Mouse (Mus musculus): Measurements from ENCODE around the gene Gm20388.
A peak's percentile ranks its signal among the peaks of the same experiment; 100 is the strongest.

Gene Gm20388

GRCm38 (mm10) chr8:120467598-120467997 is 557.0 kb downstream of the Gm20388 start:
- no peak for DNase-seq (ENCODE audit: low read depth, low spot score)

GRCm38 (mm10) chr8:120470170-120470569 is 559.5 kb downstream of the Gm20388 start:
- DNase-seq (ENCODE audit: low read depth, low spot score), result no peak

GRCm38 (mm10) chr8:120471166-120471565 is 560.5 kb downstream of the Gm20388 start:
- DNase-seq (ENCODE audit: low read depth, low spot score), result no peak

GRCm38 (mm10) chr8:120471752-120472151 is 561.1 kb downstream of the Gm20388 start:
- DNase-seq (ENCODE audit: low read depth, low spot score), result no peak

GRCm38 (mm10) chr8:120472230-120472629 is 561.6 kb downstream of the Gm20388 start:
- no peak for DNase-seq (ENCODE audit: low read depth, low spot score)

- no peak for DNase-seq (ENCODE audit: low read depth, low spot score)
Observed at GRCm38 (mm10) chr8:120473729-120474364, 563.2 kb downstream of the Gm20388 start.

GRCm38 (mm10) chr8:120474496-120475235 is 564.0 kb downstream of the Gm20388 start:
- DNase-seq (ENCODE audit: low read depth, low spot score), result no peak

GRCm38 (mm10) chr8:120475462-120476201 is 565.0 kb downstream of the Gm20388 start:
- peak; percentile 87 for DNase-seq (ENCODE audit: low read depth, low spot score)

- no peak for DNase-seq (ENCODE audit: low read depth, low spot score)
Observed at GRCm38 (mm10) chr8:120476711-120477575, 566.3 kb downstream of the Gm20388 start.

- no peak for DNase-seq (ENCODE audit: low read depth, low spot score)
Observed at GRCm38 (mm10) chr8:120478754-120479153, 568.1 kb downstream of the Gm20388 start.

- no peak for DNase-seq (ENCODE audit: low read depth, low spot score)
Observed at GRCm38 (mm10) chr8:120479691-120480090, 569.0 kb downstream of the Gm20388 start.

- DNase-seq (ENCODE audit: low read depth, low spot score), result no peak
Observed at GRCm38 (mm10) chr8:120482015-120482689, 571.5 kb downstream of the Gm20388 start.

- DNase-seq (ENCODE audit: low read depth, low spot score), result no peak
Observed at GRCm38 (mm10) chr8:120484460-120484859, 573.8 kb downstream of the Gm20388 start.

GRCm38 (mm10) chr8:120485116-120485515 is 574.5 kb downstream of the Gm20388 start:
- no peak for DNase-seq (ENCODE audit: low read depth, low spot score)

GRCm38 (mm10) chr8:120485551-120486476 is 575.2 kb downstream of the Gm20388 start:
- no peak for DNase-seq (ENCODE audit: low read depth, low spot score)

- DNase-seq (ENCODE audit: low read depth, low spot score), result no peak
Observed at GRCm38 (mm10) chr8:120486477-120487376, 576.1 kb downstream of the Gm20388 start.

- no peak for DNase-seq (ENCODE audit: low read depth, low spot score)
Observed at GRCm38 (mm10) chr8:120487377-120487728, 576.7 kb downstream of the Gm20388 start.

- no peak for DNase-seq (ENCODE audit: low read depth, low spot score)
Observed at GRCm38 (mm10) chr8:120487729-120488510, 577.3 kb downstream of the Gm20388 start.

All from c-Kit-negative CD71-positive TER-119-positive erythroid progenitor cells, embryonic 14.5 days (primary cell).